Mouse (Mus musculus) forebrain, embryonic 14.5 days (tissue): Measurements from ENCODE around the gene Lrrfip1. TPM values are rescaled to one million over a fixed set of nuclear protein-coding genes. Genes with fewer than 3 reads are reported as not detected.

Experiments used
- ATAC-seq: fragments of 200-750 bp; cut with Nextera tagmentation; 2 replicates; pipeline ENCODE4 v1.8.0; 2017; ENCODE audit warnings: mild to moderate bottlenecking, moderate library complexity
- DNase-seq: peaks from one replicate; pipeline ENCODE4 v3.0.0-alpha.2; 2015; ENCODE audit warnings: low spot score
- H3K27ac ChIP-seq: fragments of 300-500 bp; sonication (generic); 2 replicates; pipeline ENCODE4 v1.5.1; 2014; ENCODE audit warnings: low read depth, mild to moderate bottlenecking, control low read depth, low read length, moderate library complexity
- H3K27me3 ChIP-seq: fragments of 300-500 bp; sonication (generic); replicated peaks from 2 replicates; pipeline ENCODE4 v1.6.1; 2014; ENCODE audit warnings: low read length, control low read depth, mixed read lengths; ENCODE audit not compliant: control insufficient read depth, insufficient read depth
- H3K36me3 ChIP-seq: fragments of 300-500 bp; sonication (generic); 2 replicates; pipeline ENCODE4 v1.6.1; 2014; ENCODE audit warnings: low read length, control low read depth; ENCODE audit not compliant: control insufficient read depth, insufficient read depth
- H3K4me1 ChIP-seq: fragments of 300-500 bp; sonication (generic); 2 replicates; pipeline ENCODE4 v1.6.1; 2014; ENCODE audit warnings: antibody characterized with exemption, low read length, control low read depth; ENCODE audit not compliant: control insufficient read depth, insufficient read depth
- H3K4me2 ChIP-seq: fragments of 300-500 bp; sonication (generic); 2 replicates; pipeline ENCODE4 v1.6.1; 2014; ENCODE audit warnings: mild to moderate bottlenecking, control low read depth, low read length
- H3K4me3 ChIP-seq: fragments of 300-500 bp; sonication (generic); 2 replicates; pipeline ENCODE4 v1.5.1; 2014; ENCODE audit warnings: low read depth, low read length, control low read depth
- H3K9ac ChIP-seq: fragments of 300-500 bp; sonication (generic); 2 replicates; pipeline ENCODE4 v1.6.1; 2014; ENCODE audit warnings: mild to moderate bottlenecking, low read length, control low read depth, moderate library complexity
- H3K9me3 ChIP-seq: fragments of 300-500 bp; sonication (generic); replicated peaks from 2 replicates; pipeline ENCODE4 v1.6.1; 2016; ENCODE audit warnings: low read length, control low read depth, mixed read lengths; ENCODE audit not compliant: control insufficient read depth
- WGBS: fragments of 180-500 bp; shearing (Covaris S2); extraction: QIAGEN DNeasy Blood & Tissue Kit; methylation state at CpG from one replicate; pipeline ENCODE4 v1.1.7; 2014; 5-methylcytosine and 5-hydroxymethylcytosine counted together
- polyA plus RNA-seq: library from polyadenylated mRNA; unstranded; fragments of >200 nt; fragmentation: Nextera tagmentation; extraction: Ambion mirVana; gene quantifications from 2 replicates; pipeline ENCODE4 v1.2.1, GENCODE M21; 2014

The Lrrfip1 gene
- polyA plus RNA-seq, 1 experiment from 2014 or later: 27.2 TPM

DNA sequence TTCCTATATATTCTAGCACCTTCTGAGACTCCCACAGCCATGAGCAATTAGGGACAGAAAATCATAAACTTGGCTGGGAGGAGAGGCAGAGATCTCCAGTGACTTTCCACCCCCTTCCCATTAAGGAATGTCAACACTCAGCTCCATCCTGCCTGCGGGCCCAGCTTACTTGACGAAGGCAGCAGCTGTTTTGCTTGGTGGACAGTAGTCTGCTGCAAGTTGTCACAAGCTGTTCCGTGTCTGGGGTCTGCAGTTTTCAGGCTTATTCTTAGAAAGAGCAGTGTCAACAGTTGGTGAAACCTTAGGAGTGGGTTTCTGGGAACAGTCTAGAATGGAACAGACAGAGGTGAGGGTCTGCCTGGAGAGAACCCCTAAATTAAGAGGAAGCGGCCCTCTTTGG, 62.6 kb downstream of the Lrrfip1 start:
- H3K36me3 ChIP-seq: no peaks in the 10 kb centered on the region
- H3K9ac ChIP-seq: no peak overlapping the region
- no peaks in the 10 kb centered on the region for H3K27me3 ChIP-seq
- H3K9me3 ChIP-seq: no peaks in the 10 kb centered on the region
- H3K4me1 ChIP-seq: peaks cover 6% of the 10 kb centered on the region; the same call in 1 of the 2 replicates
- H3K4me3 ChIP-seq: no peak overlapping the region
- no peak overlapping the region for H3K27ac ChIP-seq
- 84% methylated on average over 4 of the region's 4 CpGs for WGBS
- H3K4me2 ChIP-seq: no peak overlapping the region
- no peak for ATAC-seq
- DNase-seq: no peak

DNA sequence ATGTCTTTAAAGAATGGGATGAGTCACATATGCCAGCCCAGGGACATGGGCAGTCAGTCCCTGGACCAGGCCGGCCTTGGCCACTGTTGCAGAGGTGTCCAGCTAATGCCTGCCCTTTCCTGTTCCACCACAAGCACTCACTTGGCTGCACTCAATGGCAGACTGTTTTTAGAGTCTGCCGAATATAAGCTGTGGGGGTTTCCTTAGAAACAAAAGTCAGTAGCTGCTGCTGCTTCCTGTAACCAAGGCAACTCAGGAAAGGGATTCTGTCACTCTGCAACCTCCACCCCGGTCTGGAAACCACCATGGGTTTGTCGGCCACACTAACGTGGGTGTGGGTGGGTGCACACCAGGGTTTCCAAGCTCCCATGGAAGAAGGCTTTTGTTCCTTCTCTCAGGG, 63.8 kb downstream of the Lrrfip1 start:
- no peak overlapping the region for H3K9ac ChIP-seq
- H3K27me3 ChIP-seq: no peaks in the 10 kb centered on the region
- no peaks in the 10 kb centered on the region for H3K9me3 ChIP-seq
- H3K4me1 ChIP-seq: peaks cover 6% of the 10 kb centered on the region; the same call in 1 of the 2 replicates
- no peak overlapping the region for H3K27ac ChIP-seq
- WGBS: 27% methylated on average over 5 of the region's 5 CpGs
- H3K4me2 ChIP-seq: no peak overlapping the region
- DNase-seq: peak; percentile 46
- H3K36me3 ChIP-seq: no peaks in the 10 kb centered on the region
- ATAC-seq: no peak
- H3K4me3 ChIP-seq: no peak overlapping the region

DNA sequence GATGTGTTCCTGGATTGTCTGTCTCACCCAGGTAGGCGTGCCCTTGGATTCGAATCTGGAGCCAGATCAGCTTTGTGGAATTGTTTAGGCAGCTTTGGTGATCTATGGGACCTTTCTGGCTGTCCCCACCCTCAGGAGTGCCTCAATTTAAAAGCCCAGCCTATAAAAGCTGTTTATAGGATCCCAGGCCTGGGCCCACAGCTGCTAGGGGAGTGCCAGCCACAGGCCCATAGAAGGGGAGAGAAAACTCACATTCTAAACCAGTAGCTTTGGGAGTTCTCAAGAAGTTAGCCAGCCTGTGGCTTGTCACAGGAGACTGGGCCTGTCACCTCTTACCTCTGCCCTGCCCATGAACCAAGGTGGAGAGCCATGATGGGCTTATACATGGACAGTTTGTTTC, 65.5 kb downstream of the Lrrfip1 start:
- 95% methylated on average over 2 of the region's 2 CpGs for WGBS
- Histone ChIP-seq H3K36me3 (no peaks in the 10 kb centered on the region), H3K4me1 (peaks cover 6% of the 10 kb centered on the region; the same call in 1 of the 2 replicates), H3K4me2 (no peak overlapping the region), H3K27ac (no peak overlapping the region), H3K27me3 (no peaks in the 10 kb centered on the region), H3K9ac (no peak overlapping the region), H3K4me3 (no peak overlapping the region), H3K9me3 (no peaks in the 10 kb centered on the region)
- no peak for ATAC-seq
- no peak for DNase-seq

DNA sequence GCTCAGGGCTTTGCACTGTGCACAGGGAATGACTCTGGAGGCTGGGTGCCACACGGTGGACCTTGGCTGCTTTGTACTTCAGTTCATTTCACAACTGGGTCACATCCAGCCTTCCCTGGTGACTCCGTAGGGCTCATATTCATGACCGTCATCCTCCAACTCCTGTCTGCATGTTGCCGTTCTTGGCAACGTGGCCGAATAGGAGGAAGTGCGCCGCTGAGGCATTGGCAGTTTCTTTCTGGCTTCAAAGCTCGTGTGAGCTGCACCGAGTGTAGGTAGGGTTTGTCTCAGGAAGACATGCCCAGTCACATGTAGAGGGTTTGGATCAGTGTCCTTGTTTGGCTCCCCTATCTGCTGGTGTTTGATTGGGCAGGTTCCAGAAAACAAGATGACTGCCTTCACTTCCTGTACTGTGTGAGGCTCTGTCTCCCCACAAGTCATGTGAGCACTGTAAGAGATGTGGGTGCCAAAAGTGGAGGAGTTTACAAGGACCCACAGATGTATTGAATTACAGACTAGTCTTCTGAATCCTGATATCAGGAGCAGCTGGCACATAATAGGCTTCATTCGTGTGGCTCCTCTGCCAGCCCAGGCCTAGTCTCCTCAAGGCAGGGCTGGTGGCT, 66.5 kb downstream of the Lrrfip1 start:
- no peaks in the 10 kb centered on the region for H3K27me3 ChIP-seq
- H3K27ac ChIP-seq: no peak overlapping the region
- H3K4me3 ChIP-seq: no peak overlapping the region
- no peak overlapping the region for H3K4me2 ChIP-seq
- no peaks in the 10 kb centered on the region for H3K9me3 ChIP-seq
- H3K4me1 ChIP-seq: peaks cover 6% of the 10 kb centered on the region; the same call in 1 of the 2 replicates
- DNase-seq (no peak), ATAC-seq (no peak)
- H3K9ac ChIP-seq: no peak overlapping the region
- H3K36me3 ChIP-seq: no peaks in the 10 kb centered on the region
- WGBS: 87% methylated on average over 11 of the region's 11 CpGs

DNA sequence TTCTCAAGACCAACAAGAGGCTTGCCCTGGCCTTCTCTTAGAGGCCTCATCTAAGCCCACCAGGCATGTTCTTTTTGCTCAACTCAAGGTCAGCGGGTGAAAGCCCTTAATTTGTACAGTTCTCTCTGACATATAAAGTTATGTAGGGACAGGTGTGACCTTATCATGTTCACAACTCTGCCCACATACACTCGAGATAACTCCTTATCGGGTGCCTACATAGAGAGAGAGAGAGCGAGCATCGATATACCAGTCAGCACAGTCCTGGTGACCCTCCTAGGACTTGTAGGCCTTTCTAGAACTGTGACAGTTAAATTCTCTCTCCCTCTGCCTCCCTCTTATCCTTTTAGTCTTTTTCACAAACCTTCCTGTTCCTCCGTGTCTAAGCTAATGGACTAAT, 67.5 kb downstream of the Lrrfip1 start:
- Histone ChIP-seq H3K36me3 (no peaks in the 10 kb centered on the region), H3K27ac (no peak overlapping the region), H3K27me3 (no peaks in the 10 kb centered on the region), H3K9ac (no peak overlapping the region), H3K4me1 (peaks cover 6% of the 10 kb centered on the region; the same call in 1 of the 2 replicates), H3K4me3 (no peak overlapping the region), H3K4me2 (no peak overlapping the region), H3K9me3 (no peaks in the 10 kb centered on the region)
- ATAC-seq: no peak
- WGBS: 91% methylated on average over 6 of the region's 6 CpGs
- no peak for DNase-seq

DNA sequence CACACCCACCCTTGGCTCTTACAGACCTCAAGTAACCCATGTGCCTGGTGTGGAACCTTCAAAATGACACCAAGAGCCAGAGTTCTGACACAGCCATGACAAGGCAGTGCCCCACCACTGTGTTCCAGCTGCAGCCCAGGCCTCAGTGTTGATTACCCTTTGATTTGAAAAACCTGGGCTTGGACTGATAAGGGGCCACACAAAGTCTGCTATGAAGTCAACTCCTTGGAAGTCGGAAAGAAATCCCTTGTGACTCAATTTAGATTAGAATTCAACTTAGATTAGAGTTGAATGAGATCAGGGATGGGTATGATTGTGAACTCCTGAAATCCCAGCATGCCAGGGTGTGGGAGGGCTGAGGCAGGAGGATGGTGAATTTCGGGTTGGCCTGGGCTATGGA, 68.1 kb downstream of the Lrrfip1 start:
- H3K27me3 ChIP-seq: no peaks in the 10 kb centered on the region
- no peak overlapping the region for H3K9ac ChIP-seq
- no peak overlapping the region for H3K4me2 ChIP-seq
- DNase-seq: no peak
- no peaks in the 10 kb centered on the region for H3K36me3 ChIP-seq
- H3K4me1 ChIP-seq: peaks cover 6% of the 10 kb centered on the region; the same call in 1 of the 2 replicates
- ATAC-seq: no peak
- H3K4me3 ChIP-seq: no peak overlapping the region
- H3K27ac ChIP-seq: no peak overlapping the region
- no peaks in the 10 kb centered on the region for H3K9me3 ChIP-seq
- 90% methylated on average over 2 of the region's 2 CpGs for WGBS

DNA sequence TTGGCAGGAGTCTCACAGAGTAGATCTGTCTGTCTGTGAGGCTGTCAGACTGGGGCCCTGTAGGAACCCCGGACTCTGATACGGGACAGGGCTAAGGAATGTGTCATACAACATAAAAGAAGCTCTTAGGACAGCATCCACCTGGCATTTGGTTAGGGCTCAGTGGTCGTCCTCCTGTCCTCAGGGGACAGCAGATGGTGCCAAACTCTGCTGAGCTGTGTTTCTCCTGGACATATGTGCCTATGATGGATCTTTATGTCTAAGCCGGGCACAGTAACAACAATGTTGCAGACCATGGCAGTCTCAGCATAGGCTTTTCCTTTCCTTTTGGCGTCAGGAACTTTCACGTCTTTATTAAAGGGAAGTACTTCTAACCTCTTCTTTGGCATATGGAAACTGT, 69.2 kb downstream of the Lrrfip1 start:
- no peaks in the 10 kb centered on the region for H3K9me3 ChIP-seq
- no peak overlapping the region for H3K4me3 ChIP-seq
- no peak overlapping the region for H3K27ac ChIP-seq
- no peaks in the 10 kb centered on the region for H3K4me1 ChIP-seq
- ATAC-seq (no peak), DNase-seq (no peak)
- H3K9ac ChIP-seq: no peak overlapping the region
- WGBS: 85% methylated on average over 6 of the region's 6 CpGs
- H3K4me2 ChIP-seq: no peak overlapping the region
- H3K36me3 ChIP-seq: no peaks in the 10 kb centered on the region
- no peaks in the 10 kb centered on the region for H3K27me3 ChIP-seq

DNA sequence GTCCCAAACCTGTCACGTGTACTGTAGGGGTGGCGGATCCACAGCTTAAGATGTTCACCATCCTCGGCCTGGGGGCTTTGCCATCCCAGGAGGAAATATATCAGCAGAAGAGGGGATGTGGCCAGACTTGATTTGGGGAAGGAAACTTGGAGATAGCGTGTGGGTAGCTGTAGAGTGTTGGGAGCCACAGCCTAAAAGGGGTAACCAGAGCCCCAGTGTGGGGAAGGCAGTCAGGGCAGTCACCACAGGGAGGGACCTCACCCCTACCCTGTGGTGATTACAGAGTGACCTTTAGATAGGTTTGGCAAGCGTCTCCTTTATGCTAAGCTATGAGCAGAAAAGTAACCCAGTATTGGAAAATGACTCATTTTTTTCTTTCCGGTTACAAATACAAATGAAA, 71.0 kb downstream of the Lrrfip1 start:
- Histone ChIP-seq H3K4me2 (no peak overlapping the region), H3K36me3 (no peaks in the 10 kb centered on the region), H3K27ac (no peak overlapping the region), H3K4me1 (no peaks in the 10 kb centered on the region), H3K9me3 (no peaks in the 10 kb centered on the region), H3K27me3 (no peaks in the 10 kb centered on the region), H3K4me3 (no peak overlapping the region), H3K9ac (no peak overlapping the region)
- ATAC-seq: no peak
- 90% methylated on average over 6 of the region's 6 CpGs for WGBS
- DNase-seq: no peak

DNA sequence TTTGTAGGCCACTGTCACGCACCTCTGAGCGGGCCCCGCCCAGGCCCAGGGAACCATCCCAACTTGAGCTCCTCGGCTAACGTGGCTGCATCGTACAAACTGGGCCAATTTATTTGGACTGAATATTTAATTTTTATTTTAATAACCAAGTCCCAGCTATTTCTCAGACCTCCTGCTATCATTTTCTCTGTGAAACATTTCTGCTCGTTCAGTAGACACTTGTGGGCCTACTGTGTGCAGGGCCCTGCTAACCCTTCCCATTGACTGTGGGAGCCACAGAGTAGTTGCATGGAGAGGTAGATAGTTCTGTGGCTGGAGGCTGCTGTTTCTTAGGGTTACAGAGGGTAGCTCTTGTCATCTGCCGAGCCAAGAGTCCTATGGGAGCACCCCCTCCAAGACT, 72.0 kb downstream of the Lrrfip1 start:
- no peak overlapping the region for H3K27ac ChIP-seq
- H3K4me3 ChIP-seq: no peak overlapping the region
- 91% methylated on average over 8 of the region's 8 CpGs for WGBS
- H3K36me3 ChIP-seq: no peaks in the 10 kb centered on the region
- H3K4me1 ChIP-seq: no peaks in the 10 kb centered on the region
- ATAC-seq (no peak), DNase-seq (no peak)
- no peaks in the 10 kb centered on the region for H3K27me3 ChIP-seq
- no peak overlapping the region for H3K9ac ChIP-seq
- no peak overlapping the region for H3K4me2 ChIP-seq
- no peaks in the 10 kb centered on the region for H3K9me3 ChIP-seq
